ENCODE assay signal across 12 mouse cellular contexts in the genomic region with DNA sequence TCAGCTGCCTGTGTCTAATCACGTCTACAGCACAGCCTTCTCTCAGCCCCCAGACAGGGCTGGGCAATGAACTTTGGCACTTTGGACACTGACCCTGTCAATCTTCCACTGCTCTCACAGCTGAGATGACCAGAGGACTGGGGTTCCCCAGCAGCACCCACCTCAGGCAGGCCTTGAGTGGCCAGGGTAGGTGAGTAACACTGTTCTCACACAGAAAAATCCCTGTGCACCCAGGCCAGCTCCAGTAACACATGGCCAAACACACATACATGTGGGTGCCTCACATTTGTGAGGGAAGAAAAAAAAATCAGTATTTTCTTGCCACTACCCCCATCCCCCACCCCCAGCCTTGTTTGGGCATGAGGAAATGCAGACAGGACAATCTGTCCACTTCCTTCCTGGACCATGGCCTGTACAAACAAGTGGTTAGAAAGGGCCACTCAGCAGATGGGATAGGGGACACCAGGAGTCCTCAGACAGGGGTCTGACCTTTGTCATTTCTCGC. TPM values are rescaled to one million over a fixed set of nuclear protein-coding genes. Genes with fewer than 3 reads are reported as not detected.
DNase-seq lines count a peak whose midpoint lies in the region; ATAC-seq and TF ChIP-seq lines count a peak whose summit lies in the region.
"Had no signal": no experiment of that assay in that cellular context is flagged by ENCODE, and none has a peak within 500 bp of the region (broad histone marks: within the 10 kb centered on the region; RNA-seq: fewer than 3 reads in every experiment).

No protein-coding gene starts in this region.

- H3K27me3 ChIP-seq in midbrain, embryonic 13.5 days, result no peaks in the 10 kb centered on the region
- H3K27me3 ChIP-seq in midbrain, embryonic 10.5 days (ENCODE audit: low read depth, poor library complexity, severe bottlenecking), result no peaks in the 10 kb centered on the region
- H3K27me3 ChIP-seq in liver, embryonic 12.5 days (replicated peaks), result no peaks in the 10 kb centered on the region

- no peak for DNase-seq in gastrocnemius, adult 2 months
- no peak for DNase-seq in gastrocnemius, postnatal 14 days
- DNase-seq in midbrain, embryonic 10.5 days (ENCODE audit: low spot score), result no peak
- DNase-seq in yolk sac, embryonic 10.5 days (ENCODE audit: low spot score), result peak; percentile 89
- DNase-seq in cerebellum, adult 11-12 months, result no peak
- no peak for DNase-seq in thymus, postnatal 10 days (ENCODE audit: low spot score in 2 of 2)
- DNase-seq: cerebellum, adult 9-11 months; thymus, postnatal 4 days had no signal

- ATAC-seq in midbrain, embryonic 13.5 days, result 0 out of 2 replicates have a peak, but pooled peaks have one; percentile 17
- peak; percentile 67 for ATAC-seq in liver, embryonic 12.5 days

- H3K9me3 ChIP-seq in midbrain, embryonic 13.5 days, result no peaks in the 10 kb centered on the region
- H3K9me3 ChIP-seq in midbrain, embryonic 10.5 days (replicated peaks), result no peaks in the 10 kb centered on the region
- no peaks in the 10 kb centered on the region for H3K9me3 ChIP-seq in liver, embryonic 12.5 days (replicated peaks)
- H3K9me3 ChIP-seq: G1E; hindbrain, embryonic 10.5 days had no signal

- peak overlapping the region; percentile 58 for H3K27ac ChIP-seq in gastrocnemius, adult 2 months
- H3K27ac ChIP-seq in midbrain, embryonic 13.5 days, result no peak overlapping the region
- no peak overlapping the region for H3K27ac ChIP-seq in midbrain, embryonic 10.5 days (replicated peaks)
- peak overlapping the region; percentile 51 for H3K27ac ChIP-seq in liver, embryonic 12.5 days
- H3K27ac ChIP-seq: hindbrain, embryonic 10.5 days had no signal

- intact Hi-C loops in gastrocnemius, adult 2 months (cut with DNase I), result no loop called here
- intact Hi-C loops in gastrocnemius, postnatal 14 days (cut with DNase I; ENCODE audit: low total_unique reads), result loop anchor here (10.0 kb wide), 1 partner anchor 48 kb away; the partner anchor contains the start of gene Nt5dc2

- H3K9ac ChIP-seq in midbrain, embryonic 13.5 days (replicated peaks), result no peak overlapping the region
- H3K9ac ChIP-seq in liver, embryonic 12.5 days, result no peak overlapping the region

- H3K36me3 ChIP-seq in midbrain, embryonic 13.5 days, result peaks cover 98% of the 10 kb centered on the region
- H3K36me3 ChIP-seq in midbrain, embryonic 10.5 days, result peaks cover 100% of the 10 kb centered on the region
- H3K36me3 ChIP-seq in liver, embryonic 12.5 days, result peaks cover 98% of the 10 kb centered on the region

- H3K4me3 ChIP-seq in gastrocnemius, adult 2 months, result no peak overlapping the region
- no peak overlapping the region for H3K4me3 ChIP-seq in midbrain, embryonic 13.5 days (replicated peaks)
- H3K4me3 ChIP-seq in midbrain, embryonic 10.5 days, result no peak overlapping the region
- H3K4me3 ChIP-seq in liver, embryonic 12.5 days, result no peak overlapping the region
- H3K4me3 ChIP-seq: hindbrain, embryonic 10.5 days had no signal

- H3K4me1 ChIP-seq in midbrain, embryonic 13.5 days (replicated peaks), result no peaks in the 10 kb centered on the region
- H3K4me1 ChIP-seq in midbrain, embryonic 10.5 days, result no peaks in the 10 kb centered on the region
- H3K4me1 ChIP-seq in liver, embryonic 12.5 days, result peaks cover 14% of the 10 kb centered on the region; the same call in 1 of the 2 replicates
- H3K4me1 ChIP-seq: hindbrain, embryonic 10.5 days had no signal

- H3K4me2 ChIP-seq in midbrain, embryonic 13.5 days (replicated peaks), result no peak overlapping the region
- H3K4me2 ChIP-seq in liver, embryonic 12.5 days, result no peak overlapping the region

- TF ChIP-seq CTCF in gastrocnemius, adult 2 months (IDR thresholded peaks at IDR 0.05), result no peak

- 86% methylated on average over 2 of the region's 2 CpGs for WGBS in midbrain, embryonic 13.5 days
- WGBS in midbrain, embryonic 10.5 days, result 74% methylated on average over 2 of the region's 2 CpGs
- WGBS in liver, embryonic 12.5 days (ENCODE audit: insufficient replicate concordance), result 59% methylated on average over 2 of the region's 2 CpGs

RNA-seq across cellular contexts. Expression of gene Stab1, which starts 14.4 kb away (rescaled TPM):
- total RNA-seq in gastrocnemius, adult 2 months (2021), result 10 to 100 TPM; 14.0 to 16.5 TPM
- 10 to 100 TPM; 29.8 to 40.4 TPM for total RNA-seq in gastrocnemius, postnatal 14 days (2021)
- 19.8 and 23.2 TPM in 2 replicates for polyA plus RNA-seq in midbrain, embryonic 13.5 days (2015; fragmentation: Nextera tagmentation; extraction: Ambion mirVana)
- 18.0 and 23.7 TPM in 2 replicates for polyA plus RNA-seq in midbrain, embryonic 10.5 days (2016; fragmentation: Nextera tagmentation; extraction: Ambion mirVana)
- 27.4 and 28.0 TPM in 2 replicates for polyA plus RNA-seq in liver, embryonic 12.5 days (2016; fragmentation: Nextera tagmentation; extraction: Ambion mirVana)
- polyA plus RNA-seq: G1E had no signal

RNA-seq across cellular contexts. Expression of gene Tnnc1, which starts 25.3 kb away (rescaled TPM):
- 1,000 to 10,000 TPM in 1 of 2 experiments, 100 to 1,000 TPM in 1; 386 to 1,185 TPM for total RNA-seq in gastrocnemius, adult 2 months (2021)
- 100 to 1,000 TPM; 273 to 573 TPM for total RNA-seq in gastrocnemius, postnatal 14 days (2021)
- 1.1 and 1.9 TPM in 2 replicates for polyA plus RNA-seq in midbrain, embryonic 13.5 days (2015; fragmentation: Nextera tagmentation; extraction: Ambion mirVana)
- polyA plus RNA-seq in midbrain, embryonic 10.5 days (2016; fragmentation: Nextera tagmentation; extraction: Ambion mirVana), result 0.80 and 1.1 TPM in 2 replicates
- polyA plus RNA-seq in liver, embryonic 12.5 days (2016; fragmentation: Nextera tagmentation; extraction: Ambion mirVana), result 10.8 and 11.5 TPM in 2 replicates

RNA-seq across cellular contexts. Expression of gene Nisch, which starts 33.9 kb away (rescaled TPM):
- total RNA-seq in gastrocnemius, adult 2 months (2021), result 10 to 100 TPM; 60.8 to 70.3 TPM
- 100 to 1,000 TPM in 1 of 2 experiments, 10 to 100 TPM in 1; 93.2 to 102 TPM for total RNA-seq in gastrocnemius, postnatal 14 days (2021)
- polyA plus RNA-seq in midbrain, embryonic 13.5 days (2015; fragmentation: Nextera tagmentation; extraction: Ambion mirVana), result 354 and 385 TPM in 2 replicates
- polyA plus RNA-seq in midbrain, embryonic 10.5 days (2016; fragmentation: Nextera tagmentation; extraction: Ambion mirVana), result 391 and 448 TPM in 2 replicates
- polyA plus RNA-seq in liver, embryonic 12.5 days (2016; fragmentation: Nextera tagmentation; extraction: Ambion mirVana), result 145 and 151 TPM in 2 replicates

RNA-seq across cellular contexts. Expression of gene Sema3g, which starts 34.8 kb away (rescaled TPM):
- 1 to 10 TPM; 7.0 to 8.3 TPM for total RNA-seq in gastrocnemius, adult 2 months (2021)
- total RNA-seq in gastrocnemius, postnatal 14 days (2021), result 1 to 10 TPM; 7.2 to 8.7 TPM
- polyA plus RNA-seq in midbrain, embryonic 13.5 days (2015; fragmentation: Nextera tagmentation; extraction: Ambion mirVana), result 0.76 and 0.83 TPM in 2 replicates
- 0.51 and 1.0 TPM in 2 replicates for polyA plus RNA-seq in midbrain, embryonic 10.5 days (2016; fragmentation: Nextera tagmentation; extraction: Ambion mirVana)
- polyA plus RNA-seq in liver, embryonic 12.5 days (2016; fragmentation: Nextera tagmentation; extraction: Ambion mirVana), result 0.04 and 0.18 TPM in 2 replicates
- polyA plus RNA-seq: G1E had no signal

RNA-seq across cellular contexts. Expression of gene Nt5dc2, which starts 52.0 kb away (rescaled TPM):
- 1 to 10 TPM; 1.2 to 1.7 TPM for total RNA-seq in gastrocnemius, adult 2 months (2021)
- total RNA-seq in gastrocnemius, postnatal 14 days (2021), result 1 to 10 TPM; 6.8 to 8.1 TPM
- 280 and 317 TPM in 2 replicates for polyA plus RNA-seq in midbrain, embryonic 13.5 days (2015; fragmentation: Nextera tagmentation; extraction: Ambion mirVana)
- 543 and 572 TPM in 2 replicates for polyA plus RNA-seq in midbrain, embryonic 10.5 days (2016; fragmentation: Nextera tagmentation; extraction: Ambion mirVana)
- polyA plus RNA-seq in liver, embryonic 12.5 days (2016; fragmentation: Nextera tagmentation; extraction: Ambion mirVana), result 298 and 306 TPM in 2 replicates

Comparison
In these comparisons a context has a peak if more than half of its experiments do, and no peak if none do; other contexts are left out.
1. H3K27ac ChIP-seq: peak in gastrocnemius, adult 2 months (single experiment) and liver, embryonic 12.5 days (single experiment); none in midbrain, embryonic 13.5 days (single experiment) and midbrain, embryonic 10.5 days (single experiment).